Mouse (Mus musculus) hematopoietic stem cell, adult 5-6 weeks (primary cell): ENCODE results near the gene Ccdc87. TPM values are rescaled to one million over a fixed set of nuclear protein-coding genes. Genes with fewer than 3 reads are reported as not detected.
"Not testable (repeated sequence)": the region's sequence is repeated elsewhere in the genome, so short reads cannot be mapped to it uniquely, and the experiment has no call there.

ENCODE experiments used
- ATAC-seq, 2 experiments: fragments of 125-278 bp in 1 of 2; replicated peaks in 1 of 2; 2 replicates each; pipeline ENCODE4 v1.8.0; 2016 to 2017; ENCODE audit warnings: inconsistent platforms in 2 of 2, mild to moderate bottlenecking in 2 of 2, moderate number of reproducible peaks in 2 of 2, low read depth in 1 of 2, moderate TSS enrichment in 1 of 2; ENCODE audit not compliant: low FRiP score in 2 of 2, poor library complexity in 2 of 2, severe bottlenecking in 2 of 2, insufficient read depth in 1 of 2, low TSS enrichment in 1 of 2
- total RNA-seq: library from RNA; stranded (forward); fragments of 172-1452, 232-1000 nt; gene quantifications from 2 replicates; pipeline ENCODE4 v1.2.3, GENCODE M21; 2017

The Ccdc87 gene
- not detected in 2 replicates for total RNA-seq

GRCm38 (mm10) chr19:4839149-4839548 is at the start of gene Ccdc87, which contains the start of gene Ccs:
Ccdc87 (plus strand) TSS chr19:4839366.
Ccs (minus strand) TSS chr19:4839332.
- ATAC-seq, result peak; percentile 94 to 96

- no peak; a peak in 1 of 4 replicates for ATAC-seq
Measured at GRCm38 (mm10) chr19:4793281-4793830, 45.8 kb upstream of the Ccdc87 start.

- ATAC-seq, result peak; percentile 98 to 100
Measured at GRCm38 (mm10) chr19:4793831-4794422, 45.2 kb upstream of the Ccdc87 start, which contains the start of gene Rbm4. Rbm4 (minus strand) TSS chr19:4793901.

GRCm38 (mm10) chr19:4795929-4796328 is 43.2 kb upstream of the Ccdc87 start:
- ATAC-seq, result no peak

- ATAC-seq, result no peak
Measured at GRCm38 (mm10) chr19:4797846-4798245, 41.3 kb upstream of the Ccdc87 start.

- ATAC-seq, result no peak
Measured at GRCm38 (mm10) chr19:4799083-4799482, 40.1 kb upstream of the Ccdc87 start.

- ATAC-seq, result no peak; a peak in 1 of 4 replicates
Measured at GRCm38 (mm10) chr19:4802691-4803091, 36.5 kb upstream of the Ccdc87 start.

GRCm38 (mm10) chr19:4803283-4803682 is 35.9 kb upstream of the Ccdc87 start:
- ATAC-seq, result no peak; a peak in 1 of 4 replicates

- no peak for ATAC-seq
Measured at GRCm38 (mm10) chr19:4810309-4810708, 28.9 kb upstream of the Ccdc87 start.

GRCm38 (mm10) chr19:4810746-4811062 is 28.5 kb upstream of the Ccdc87 start:
- ATAC-seq, result no peak; a peak in 1 of 4 replicates

GRCm38 (mm10) chr19:4811063-4811908 is 27.9 kb upstream of the Ccdc87 start, which contains the start of the genes Gm21992 and Rbm14:
Gm21992 (minus strand) TSS chr19:4811612.
Rbm14 (minus strand) TSS chr19:4811634.
- ATAC-seq, result peak; percentile 95 to 96

GRCm38 (mm10) chr19:4811909-4812242 is 27.3 kb upstream of the Ccdc87 start:
- no peak for ATAC-seq

GRCm38 (mm10) chr19:4812334-4812949 is 26.7 kb upstream of the Ccdc87 start:
- not testable (repeated sequence) for ATAC-seq

GRCm38 (mm10) chr19:4813015-4813414 is 26.2 kb upstream of the Ccdc87 start:
- ATAC-seq, result no peak

- ATAC-seq, result no peak
Measured at GRCm38 (mm10) chr19:4817182-4817835, 21.9 kb upstream of the Ccdc87 start.

- no peak for ATAC-seq
Measured at GRCm38 (mm10) chr19:4820678-4821303, 18.4 kb upstream of the Ccdc87 start.
